Mouse (Mus musculus) heart, embryonic 11.5 days (tissue): ENCODE data around the gene Gls. TPM values are rescaled to one million over a fixed set of nuclear protein-coding genes. Genes with fewer than 3 reads are reported as not detected.

Experiments used
- ATAC-seq: fragments of 200-750 bp; cut with Nextera tagmentation; replicated peaks from 2 replicates; pipeline ENCODE4 v1.8.0; 2017; ENCODE audit warnings: moderate library complexity; ENCODE audit not compliant: insufficient number of reproducible peaks, low FRiP score, low TSS enrichment
- H3K27ac ChIP-seq: fragments of 300-500 bp; sonication (generic); 2 replicates; pipeline ENCODE4 v1.5.1; 2014; ENCODE audit warnings: mild to moderate bottlenecking, low read depth, low read length
- H3K27me3 ChIP-seq: fragments of 300-500 bp; sonication (generic); 2 replicates; pipeline ENCODE4 v1.6.1; 2014; ENCODE audit warnings: mild to moderate bottlenecking, low read length, mixed read lengths; ENCODE audit not compliant: control insufficient read depth, insufficient read depth
- H3K36me3 ChIP-seq: fragments of 300-500 bp; sonication (generic); 2 replicates; pipeline ENCODE4 v1.6.1; 2014; ENCODE audit warnings: mild to moderate bottlenecking, low read length, moderate library complexity, mixed read lengths; ENCODE audit not compliant: control insufficient read depth, insufficient read depth
- H3K4me1 ChIP-seq: fragments of 300-500 bp; sonication (generic); 2 replicates; pipeline ENCODE4 v1.6.1; 2014; ENCODE audit warnings: low read length; ENCODE audit not compliant: control insufficient read depth, insufficient read depth
- H3K4me2 ChIP-seq: fragments of 300-500 bp; sonication (generic); 2 replicates; pipeline ENCODE4 v1.6.1; 2014; ENCODE audit warnings: mild to moderate bottlenecking, moderate library complexity
- H3K4me3 ChIP-seq: fragments of 300-500 bp; sonication (generic); 2 replicates; pipeline ENCODE4 v1.5.1; 2014; ENCODE audit warnings: low read depth, low read length
- H3K9ac ChIP-seq: fragments of 300-500 bp; sonication (generic); 2 replicates; pipeline ENCODE4 v1.6.1; 2014; ENCODE audit warnings: mild to moderate bottlenecking, low read depth, low read length, moderate library complexity
- H3K9me3 ChIP-seq: fragments of 300-500 bp; sonication (generic); replicated peaks from 2 replicates; pipeline ENCODE4 v1.6.1; 2016; ENCODE audit warnings: low read length; ENCODE audit not compliant: control insufficient read depth
- WGBS: fragments of 180-500 bp; shearing (Covaris S2); extraction: QIAGEN DNeasy Blood & Tissue Kit; methylation state at CpG from one replicate; pipeline ENCODE4 v1.1.7; 2014; ENCODE audit not compliant: insufficient replicate concordance; 5-methylcytosine and 5-hydroxymethylcytosine counted together
- polyA plus RNA-seq: library from polyadenylated mRNA; unstranded; fragments of >200 nt; fragmentation: Nextera tagmentation; extraction: Ambion mirVana; gene quantifications from 2 replicates; pipeline ENCODE4 v1.2.1, GENCODE M21; 2014

The Gls gene
- polyA plus RNA-seq, 1 experiment from 2014 or later, result 36.0 TPM

- Histone ChIP-seq H3K4me3 (no peak overlapping the region), H3K9me3 (no peaks in the 10 kb centered on the region), H3K27me3 (no peaks in the 10 kb centered on the region), H3K36me3 (no peaks in the 10 kb centered on the region), H3K4me2 (no peak overlapping the region), H3K4me1 (peaks cover 5% of the 10 kb centered on the region; the same call in 1 of the 2 replicates), H3K27ac (no peak overlapping the region), H3K9ac (no peak overlapping the region)
- no peak for ATAC-seq
- 60% methylated on average over 2 of the region's 2 CpGs for WGBS
Observed at GRCm38 (mm10) chr1:52254411-52254810, 21.4 kb upstream of the Gls start.

GRCm38 (mm10) chr1:52253386-52253785, 20.4 kb upstream of the Gls start:
- WGBS, result 72% methylated on average over 6 of the region's 6 CpGs
- no peak overlapping the region for H3K27ac ChIP-seq
- H3K9ac ChIP-seq, result no peak overlapping the region
- no peak overlapping the region for H3K4me3 ChIP-seq
- no peaks in the 10 kb centered on the region for H3K9me3 ChIP-seq
- H3K4me1 ChIP-seq, result peaks cover 5% of the 10 kb centered on the region; the same call in 1 of the 2 replicates
- ATAC-seq, result no peak
- H3K4me2 ChIP-seq, result no peak overlapping the region
- no peaks in the 10 kb centered on the region for H3K36me3 ChIP-seq
- no peaks in the 10 kb centered on the region for H3K27me3 ChIP-seq

- Histone ChIP-seq H3K4me3 (no peak overlapping the region), H3K9ac (no peak overlapping the region), H3K4me1 (peaks cover 5% of the 10 kb centered on the region; the same call in 1 of the 2 replicates), H3K4me2 (no peak overlapping the region), H3K36me3 (no peaks in the 10 kb centered on the region), H3K27ac (no peak overlapping the region), H3K9me3 (no peaks in the 10 kb centered on the region), H3K27me3 (no peaks in the 10 kb centered on the region)
- 47% methylated on average over 2 of the region's 2 CpGs for WGBS
- ATAC-seq, result no peak
Observed at GRCm38 (mm10) chr1:52252447-52252846, 19.4 kb upstream of the Gls start.

- no peak overlapping the region for H3K4me3 ChIP-seq
- peaks cover 5% of the 10 kb centered on the region; the same call in 1 of the 2 replicates for H3K4me1 ChIP-seq
- H3K27ac ChIP-seq, result peak overlapping the region; percentile 32; the same call in 1 of the 2 replicates
- no peaks in the 10 kb centered on the region for H3K9me3 ChIP-seq
- 47% methylated on average over 7 of the region's 7 CpGs for WGBS
- no peak for ATAC-seq
- H3K4me2 ChIP-seq, result peak overlapping the region; percentile 25; the same call in 1 of the 2 replicates
- H3K36me3 ChIP-seq, result no peaks in the 10 kb centered on the region
- H3K9ac ChIP-seq, result no peak overlapping the region
- no peaks in the 10 kb centered on the region for H3K27me3 ChIP-seq
Observed at GRCm38 (mm10) chr1:52251038-52251735, 18.2 kb upstream of the Gls start.

GRCm38 (mm10) chr1:52248899-52249556, 16.0 kb upstream of the Gls start:
- H3K36me3 ChIP-seq, result no peaks in the 10 kb centered on the region
- WGBS, result 82% methylated on average over 3 of the region's 3 CpGs
- H3K9ac ChIP-seq, result no peak overlapping the region
- H3K4me1 ChIP-seq, result peaks cover 5% of the 10 kb centered on the region; the same call in 1 of the 2 replicates
- no peaks in the 10 kb centered on the region for H3K9me3 ChIP-seq
- ATAC-seq, result no peak
- no peak overlapping the region for H3K4me3 ChIP-seq
- H3K4me2 ChIP-seq, result no peak overlapping the region
- no peak overlapping the region for H3K27ac ChIP-seq
- no peaks in the 10 kb centered on the region for H3K27me3 ChIP-seq

- Histone ChIP-seq H3K4me2 (no peak overlapping the region), H3K4me1 (no peaks in the 10 kb centered on the region), H3K27me3 (no peaks in the 10 kb centered on the region), H3K9me3 (no peaks in the 10 kb centered on the region), H3K27ac (no peak overlapping the region), H3K9ac (no peak overlapping the region), H3K36me3 (no peaks in the 10 kb centered on the region), H3K4me3 (no peak overlapping the region)
- no peak for ATAC-seq
- 76% methylated on average over 3 of the region's 3 CpGs for WGBS
Observed at GRCm38 (mm10) chr1:52242270-52242669, 9.2 kb upstream of the Gls start.

GRCm38 (mm10) chr1:52232766-52233140, 279 bp downstream of the Gls start:
- under 1% methylated on average over 35 of the region's 57 CpGs for WGBS
- H3K4me2 ChIP-seq, result peak overlapping the region; percentile 86
- no peaks in the 10 kb centered on the region for H3K27me3 ChIP-seq
- H3K27ac ChIP-seq, result peak overlapping the region; percentile 97
- peak; percentile 77 for ATAC-seq
- H3K4me3 ChIP-seq, result peak overlapping the region; percentile 99
- H3K9ac ChIP-seq, result peak overlapping the region; percentile 95
- no peaks in the 10 kb centered on the region for H3K36me3 ChIP-seq
- H3K9me3 ChIP-seq, result no peaks in the 10 kb centered on the region
- H3K4me1 ChIP-seq, result peaks cover 14% of the 10 kb centered on the region

- Histone ChIP-seq H3K36me3 (no peaks in the 10 kb centered on the region), H3K4me3 (peak overlapping the region; percentile 99), H3K4me1 (peaks cover 14% of the 10 kb centered on the region), H3K9ac (peak overlapping the region; percentile 95), H3K27ac (peak overlapping the region; percentile 97), H3K27me3 (no peaks in the 10 kb centered on the region), H3K9me3 (no peaks in the 10 kb centered on the region), H3K4me2 (peak overlapping the region; percentile 86)
- peak; percentile 17 for ATAC-seq
- WGBS, result under 1% methylated on average over 69 of the region's 69 CpGs
Observed at GRCm38 (mm10) chr1:52231939-52232765, 880 bp downstream of the Gls start.
